Mouse (Mus musculus) heart, adult 2 months (tissue): Measurements from ENCODE around the gene Acaa1b.

Experiments used
- CTCF ChIP-seq: fragments of 200-600 bp; IDR thresholded peaks from 2 replicates; pipeline ENCODE4 v1.8.1; 2022; ENCODE audit warnings: antibody characterized with exemption, mild to moderate bottlenecking, moderate library complexity
- POLR2A ChIP-seq: fragments of 200-500 bp; IDR thresholded peaks from 2 replicates; pipeline ENCODE4 v1.6.1; 2011; ENCODE audit warnings: mild to moderate bottlenecking, low read depth, low read length, control low read depth; ENCODE audit not compliant: insufficient read depth

DNA sequence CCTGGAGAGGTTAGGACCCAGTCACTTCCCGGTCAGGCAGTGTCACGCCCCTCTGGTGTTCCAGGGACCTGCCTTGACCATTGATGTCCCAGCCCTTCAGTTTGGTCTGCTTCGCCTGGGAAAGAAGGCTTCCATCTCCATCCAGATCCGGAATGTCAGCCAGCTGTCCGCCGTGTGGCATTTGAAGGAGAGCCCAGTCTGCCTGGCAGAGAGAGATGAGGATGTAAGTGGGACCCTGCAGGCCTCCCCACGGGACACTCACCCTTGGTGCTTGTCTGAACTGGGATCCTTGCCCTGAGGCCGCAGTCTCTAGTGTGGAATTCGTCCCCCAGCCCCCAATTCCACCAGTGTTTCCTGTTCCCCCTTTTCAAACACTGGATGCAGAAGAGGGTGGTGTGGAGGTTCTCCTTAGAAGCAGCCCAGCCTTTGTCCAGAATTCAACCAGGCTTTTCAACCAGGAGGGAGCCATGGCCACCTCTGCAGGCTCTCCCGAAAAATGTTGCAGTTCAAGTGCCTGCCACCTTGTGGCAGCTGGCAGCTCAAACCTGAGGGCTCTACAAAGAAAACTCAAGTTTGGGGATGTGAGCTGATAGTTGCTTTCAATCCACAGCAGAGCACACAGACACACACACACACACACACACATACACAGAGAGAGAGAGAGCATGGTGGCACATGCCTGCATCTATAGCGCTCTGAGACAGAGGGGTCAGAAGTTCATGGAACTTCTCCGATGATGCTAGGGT is 28.3 kb downstream of the Acaa1b start:
- TF ChIP-seq POLR2A = no peak
- peak; percentile 29 for TF ChIP-seq CTCF
